Comparison of ENCODE assay signal across 22 mouse cellular contexts in genomic region chr9:110373871-110374270, GRCm38 (mm10). TPM values are rescaled to one million over a fixed set of nuclear protein-coding genes. Genes with fewer than 3 reads are reported as not detected.
DNase-seq lines count a peak whose midpoint lies in the region; ATAC-seq lines count a peak whose summit lies in the region.
"Had no signal": no experiment of that assay in that cellular context is flagged by ENCODE, and none has a peak within 500 bp of the region (broad histone marks: within the 10 kb centered on the region; RNA-seq: fewer than 3 reads in every experiment).

No protein-coding gene starts in this region.

- no peaks in the 10 kb centered on the region for H3K27me3 ChIP-seq in midbrain, embryonic 11.5 days (ENCODE audit: control insufficient read depth, insufficient read depth, low read length)
- no peaks in the 10 kb centered on the region for H3K27me3 ChIP-seq in midbrain, embryonic 14.5 days (ENCODE audit: control insufficient read depth, insufficient read depth, low read length)
- H3K27me3 ChIP-seq: CH12.LX, Patski had no signal

- no peaks in the 10 kb centered on the region for H3K9me3 ChIP-seq in midbrain, embryonic 11.5 days (ENCODE audit: control insufficient read depth, low read length)
- H3K9me3 ChIP-seq in midbrain, embryonic 14.5 days (ENCODE audit: control insufficient read depth, low read length): no peaks in the 10 kb centered on the region
- H3K9me3 ChIP-seq: G1E had no signal

- peak; percentile 90 for DNase-seq in heart, adult 11 months
- DNase-seq in heart, postnatal 25 days (ENCODE audit: low spot score): no peak
- peak; percentile 19 for DNase-seq in midbrain, embryonic 11.5 days (ENCODE audit: low spot score, missing footprints)
- no peak for DNase-seq in midbrain, embryonic 14.5 days
- DNase-seq: adrenal gland, adult 2 months; adrenal gland, adult 8-10 months; adrenal gland, postnatal 10 days; adrenal gland, postnatal 14 days; adrenal gland, postnatal 25 days; adrenal gland, postnatal 36 days; B cell, adult 2 months; cerebellum, adult 11 months; cerebellum, adult 11-12 months; cerebellum, adult 18-20 months had no signal

- H3K27ac ChIP-seq in midbrain, embryonic 11.5 days (ENCODE audit: low read depth, low read length): no peak overlapping the region
- H3K27ac ChIP-seq in midbrain, embryonic 14.5 days (replicated peaks; ENCODE audit: low read depth, low read length): no peak overlapping the region

- ATAC-seq in midbrain, embryonic 11.5 days (ENCODE audit: low FRiP score): no peak
- ATAC-seq in midbrain, embryonic 14.5 days (ENCODE audit: low FRiP score, low TSS enrichment): no peak
- ATAC-seq: activated CD4-positive, CD25-positive, alpha-beta regulatory T cell, adult 4 months; CD4-positive, CD25-positive, alpha-beta regulatory T cell, adult 4 months; Patski had no signal

- H3K36me3 ChIP-seq in midbrain, embryonic 11.5 days (ENCODE audit: control insufficient read depth, insufficient read depth, low read length): peaks cover 11% of the 10 kb centered on the region; the same call in 1 of the 2 replicates
- H3K36me3 ChIP-seq in midbrain, embryonic 14.5 days (ENCODE audit: control insufficient read depth, insufficient read depth, low read length): peaks cover 53% of the 10 kb centered on the region

- intact Hi-C loops in heart, postnatal 25 days (cut with DNase I): no loop called here

- WGBS in midbrain, embryonic 11.5 days: 96% methylated on average over 13 of the region's 13 CpGs
- 93% methylated on average over 13 of the region's 13 CpGs for WGBS in midbrain, embryonic 14.5 days

- H3K4me3 ChIP-seq in midbrain, embryonic 11.5 days (ENCODE audit: low read depth, low read length): no peak overlapping the region
- H3K4me3 ChIP-seq in midbrain, embryonic 14.5 days (replicated peaks; ENCODE audit: low read depth, low read length): no peak overlapping the region

- no peak overlapping the region for H3K9ac ChIP-seq in midbrain, embryonic 11.5 days (ENCODE audit: low read length)
- H3K9ac ChIP-seq in midbrain, embryonic 14.5 days (replicated peaks; ENCODE audit: low read length): no peak overlapping the region

- no peaks in the 10 kb centered on the region for H3K4me1 ChIP-seq in midbrain, embryonic 11.5 days (ENCODE audit: control insufficient read depth, insufficient read depth, low read length)
- no peaks in the 10 kb centered on the region for H3K4me1 ChIP-seq in midbrain, embryonic 14.5 days (ENCODE audit: control insufficient read depth, insufficient read depth, low read length)

- no peak overlapping the region for H3K4me2 ChIP-seq in midbrain, embryonic 11.5 days
- no peak overlapping the region for H3K4me2 ChIP-seq in midbrain, embryonic 14.5 days (ENCODE audit: low read length)

RNA-seq across cellular contexts. Expression of gene Ptpn23, which starts 34.1 kb away (rescaled TPM):
- 10 to 100 TPM; 13.6 to 16.0 TPM for total RNA-seq in heart, postnatal 25 days (2021)
- polyA plus RNA-seq in midbrain, embryonic 11.5 days (2014; fragmentation: Nextera tagmentation; extraction: Ambion mirVana): 12.9 and 13.8 TPM in 2 replicates
- 22.1 and 22.4 TPM in 2 replicates for polyA plus RNA-seq in midbrain, embryonic 14.5 days (2014; fragmentation: Nextera tagmentation; extraction: Ambion mirVana)

RNA-seq across cellular contexts. Expression of gene Scap, which starts 40.8 kb away (rescaled TPM):
- total RNA-seq in heart, postnatal 25 days (2021): 10 to 100 TPM; 27.7 to 28.0 TPM
- polyA plus RNA-seq in midbrain, embryonic 11.5 days (2014; fragmentation: Nextera tagmentation; extraction: Ambion mirVana): 19.2 and 24.9 TPM in 2 replicates
- polyA plus RNA-seq in midbrain, embryonic 14.5 days (2014; fragmentation: Nextera tagmentation; extraction: Ambion mirVana): 50.5 and 52.4 TPM in 2 replicates

RNA-seq across cellular contexts. Expression of gene Ngp, which starts 45.7 kb away (rescaled TPM):
- not detected for total RNA-seq in heart, postnatal 25 days (2021)
- polyA plus RNA-seq in midbrain, embryonic 11.5 days (2014; fragmentation: Nextera tagmentation; extraction: Ambion mirVana): 0.18 and 0.55 TPM in 2 replicates
- 0.34 TPM in 1 of 2 replicates, not detected in the other for polyA plus RNA-seq in midbrain, embryonic 14.5 days (2014; fragmentation: Nextera tagmentation; extraction: Ambion mirVana)
- total RNA-seq: adrenal gland, adult 18-20 months; adrenal gland, adult 8-10 months; adrenal gland, postnatal 25 days; adrenal gland, postnatal 36 days; CH12.LX; ES-E14; MEL had no signal
- polyA plus RNA-seq: activated CD4-positive, CD25-positive, alpha-beta regulatory T cell, adult 4 months; adrenal gland, adult 2 months; CD4-positive, CD25-positive, alpha-beta regulatory T cell, adult 4 months; Patski had no signal

Comparison
In these comparisons a context has a peak if more than half of its experiments do, and no peak if none do; other contexts are left out.
1. DNase-seq: peak in heart, adult 11 months (single experiment) and midbrain, embryonic 11.5 days (single experiment); none in heart, postnatal 25 days (single experiment) and midbrain, embryonic 14.5 days (single experiment).